Mouse (Mus musculus) brain, embryonic 14.5 days (tissue): ENCODE measurements around the gene Snph. TPM values are rescaled to one million over a fixed set of nuclear protein-coding genes. Genes with fewer than 3 reads are reported as not detected.

Experiments used
- DNase-seq: peaks from one replicate; pipeline ENCODE4 v3.0.0-alpha.2; 2011; ENCODE audit warnings: low read depth
- CTCF ChIP-seq: fragments of 200-500 bp; IDR thresholded peaks from 2 replicates; pipeline ENCODE4 v1.5.1; 2012; ENCODE audit warnings: inconsistent platforms, mild to moderate bottlenecking, moderate library complexity, borderline replicate concordance; ENCODE audit not compliant: insufficient read depth, insufficient read length; ENCODE audit errors: extremely low read depth
- POLR2A ChIP-seq: fragments of 200-500 bp; IDR thresholded peaks from 2 replicates; pipeline ENCODE4 v1.6.1; 2012; ENCODE audit warnings: mild to moderate bottlenecking, inconsistent platforms, borderline replicate concordance; ENCODE audit not compliant: poor library complexity, insufficient read depth, insufficient read length, severe bottlenecking; ENCODE audit errors: extremely low read depth
- polyA plus RNA-seq: library from polyadenylated mRNA; depleted of rRNA; stranded (reverse); fragments of >200 nt; gene quantifications from 2 replicates; pipeline ENCODE4 v1.2.3, GENCODE M21; 2012; rRNA removed

Gene Snph
- 13.8 and 27.0 TPM in 2 replicates for polyA plus RNA-seq

GRCm38 (mm10) chr2:151632159-151632814, at the start of gene Snph:
Gene Snph (minus strand): TSS chr2:151632593.
- DNase-seq, result peak; percentile 91

GRCm38 (mm10) chr2:151676234-151676633, 43.8 kb upstream of the Snph start:
- no peak; the same call in 1 of the 2 replicates for TF ChIP-seq CTCF
- no peak for TF ChIP-seq POLR2A
- DNase-seq, result peak; percentile 40

More at GRCm38 (mm10) chr2:151632159-151632814, at the start of gene Snph:
- peak; percentile 57; the same call in 1 of the 2 replicates for TF ChIP-seq CTCF
- TF ChIP-seq POLR2A, result no peak

GRCm38 (mm10) chr2:151670968-151671329, 38.6 kb upstream of the Snph start:
- no peak for TF ChIP-seq POLR2A
- peak; percentile 10 for DNase-seq

- DNase-seq, result peak; percentile 4
- TF ChIP-seq CTCF (no peak), POLR2A (no peak)
Measured at GRCm38 (mm10) chr2:151670026-151670967, 37.9 kb upstream of the Snph start.

GRCm38 (mm10) chr2:151668433-151668832, 36.0 kb upstream of the Snph start, which contains the start of gene Rad21l:
Gene Rad21l (minus strand): TSS chr2:151668533.
- TF ChIP-seq CTCF, result no peak
- no peak for TF ChIP-seq POLR2A
- DNase-seq, result no peak

GRCm38 (mm10) chr2:151652053-151652452, 19.7 kb upstream of the Snph start:
- DNase-seq, result no peak
- TF ChIP-seq POLR2A (no peak), CTCF (no peak)

- no peak for TF ChIP-seq CTCF
- no peak for TF ChIP-seq POLR2A
- no peak for DNase-seq
Measured at GRCm38 (mm10) chr2:151636015-151636402, 3.6 kb upstream of the Snph start.

- TF ChIP-seq POLR2A (no peak), CTCF (no peak)
- no peak for DNase-seq
Measured at GRCm38 (mm10) chr2:151635362-151636014, 3.1 kb upstream of the Snph start.

GRCm38 (mm10) chr2:151634903-151635302, 2.5 kb upstream of the Snph start:
- DNase-seq, result peak; percentile 61
- no peak for TF ChIP-seq CTCF
- TF ChIP-seq POLR2A, result no peak

- TF ChIP-seq POLR2A (no peak), CTCF (no peak)
- no peak for DNase-seq
Measured at GRCm38 (mm10) chr2:151632982-151633381, 589 bp upstream of the Snph start.
